Mouse (Mus musculus): ENCODE data around the gene Sorcs2.

- TF ChIP-seq CTCF (IDR thresholded peaks at IDR 0.05; ENCODE audit: extremely low read depth, insufficient read depth, low read length): no peak
- no peak for TF ChIP-seq POLR2A (IDR thresholded peaks at IDR 0.05; ENCODE audit: extremely low read depth, insufficient read depth, low read length)
Observed at GRCm38 (mm10) chr5:36361749-36362148, 36.2 kb downstream of the Sorcs2 start.
